Mouse (Mus musculus) lung, adult 2 months (tissue): ENCODE data around the gene Mrpl12.

Experiments used
- CTCF ChIP-seq: fragments of 200-500 bp; IDR thresholded peaks from 2 replicates; pipeline ENCODE4 v1.5.1; 2011; ENCODE audit warnings: mild to moderate bottlenecking, low read length, control low read depth; ENCODE audit not compliant: insufficient read depth
- POLR2A ChIP-seq: fragments of 200-500 bp; IDR thresholded peaks from 2 replicates; pipeline ENCODE4 v1.6.1; 2011; ENCODE audit warnings: low read depth, mild to moderate bottlenecking, control low read depth, low read length, borderline replicate concordance; ENCODE audit errors: extremely low read depth

DNA sequence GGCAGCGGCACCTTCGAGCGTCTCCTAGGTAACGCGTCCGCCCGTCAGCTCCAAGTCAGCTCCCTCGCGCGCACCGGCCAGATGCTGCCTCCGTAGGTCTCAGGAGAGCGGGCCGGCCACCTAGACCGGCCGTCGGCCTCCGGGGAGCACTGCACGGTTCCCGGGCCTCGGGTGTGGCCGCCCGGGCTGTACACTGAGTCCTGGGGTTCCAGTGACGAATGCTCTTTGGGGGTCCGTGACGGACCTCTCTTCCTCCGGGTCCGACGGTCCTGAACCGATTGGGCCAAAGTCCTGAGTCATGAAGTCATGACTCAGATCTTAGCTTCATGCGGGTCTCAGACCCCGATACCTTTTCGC, 16.7 kb upstream of the Mrpl12 start:
- TF ChIP-seq POLR2A (no peak), CTCF (no peak)
